Mouse (Mus musculus) gastrocnemius, adult 2 months (tissue): ENCODE measurements at regions not wholly inside any gene's neighbourhood (a gene's known extent, or its start where the extent isn't known, plus 50 kb on each side); places are given as distances from the start of the nearest gene placed in this dataset.

Experiments used
- DNase-seq: peaks from one replicate; pipeline ENCODE4 v3.0.0; 2022
- H3K27ac ChIP-seq: fragments of 200-600 bp; 2 replicates; pipeline ENCODE4 v1.8.1; 2022; ENCODE audit warnings: mild to moderate bottlenecking
- H3K4me3 ChIP-seq: fragments of 200-600 bp; 2 replicates; pipeline ENCODE4 v1.8.1; 2022; ENCODE audit warnings: mild to moderate bottlenecking, moderate library complexity
- CTCF ChIP-seq: fragments of 200-600 bp; IDR thresholded peaks from 2 replicates; pipeline ENCODE4 v1.8.1; 2022; ENCODE audit warnings: antibody characterized with exemption, mild to moderate bottlenecking, moderate library complexity
- intact Hi-C: fragments of 180-260 bp; cut with DNase I; formaldehyde crosslinking; loops from one replicate; pipeline ENCODE4 v1.15.1; 2025

- no peak overlapping the region for H3K27ac ChIP-seq
- intact Hi-C loops: no loop called here
- H3K4me3 ChIP-seq: no peak overlapping the region
- TF ChIP-seq CTCF: no peak
- DNase-seq: no peak
Observed at GRCm38 (mm10) chr13:84366017-84366416, 143.9 kb downstream of the Tmem161b start.

GRCm38 (mm10) chr13:84366839-84367238 is 144.7 kb downstream of the Tmem161b start:
- no peak for TF ChIP-seq CTCF
- Histone ChIP-seq H3K27ac (no peak overlapping the region), H3K4me3 (no peak overlapping the region)
- intact Hi-C loops: no loop called here
- DNase-seq: no peak

DNA sequence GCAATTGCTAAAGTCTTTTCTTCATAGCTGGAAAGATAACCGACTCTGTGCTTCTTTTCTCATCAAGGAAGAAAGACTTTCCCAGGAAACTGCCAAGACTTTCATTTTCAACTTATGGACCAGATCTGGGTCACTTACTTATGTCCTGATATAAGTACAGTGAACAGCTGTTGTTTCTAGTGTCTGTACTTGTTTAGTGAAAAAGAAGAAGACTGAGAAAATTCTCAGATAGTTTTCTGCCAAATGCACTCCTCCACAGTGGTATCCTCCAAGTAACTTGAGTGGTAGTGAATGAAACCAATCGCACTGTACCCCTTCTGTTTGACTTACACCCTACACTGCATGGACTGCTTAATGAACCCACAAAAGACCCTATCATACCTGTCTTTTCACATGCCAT is 146.1 kb downstream of the Tmem161b start:
- Histone ChIP-seq H3K4me3 (no peak overlapping the region), H3K27ac (no peak overlapping the region)
- intact Hi-C loops: no loop called here
- no peak for DNase-seq
- TF ChIP-seq CTCF: no peak

- TF ChIP-seq CTCF: no peak
- DNase-seq: no peak
- Histone ChIP-seq H3K4me3 (no peak overlapping the region), H3K27ac (no peak overlapping the region)
- intact Hi-C loops: no loop called here
Observed at GRCm38 (mm10) chr13:84374711-84375257, 152.7 kb downstream of the Tmem161b start.

DNA sequence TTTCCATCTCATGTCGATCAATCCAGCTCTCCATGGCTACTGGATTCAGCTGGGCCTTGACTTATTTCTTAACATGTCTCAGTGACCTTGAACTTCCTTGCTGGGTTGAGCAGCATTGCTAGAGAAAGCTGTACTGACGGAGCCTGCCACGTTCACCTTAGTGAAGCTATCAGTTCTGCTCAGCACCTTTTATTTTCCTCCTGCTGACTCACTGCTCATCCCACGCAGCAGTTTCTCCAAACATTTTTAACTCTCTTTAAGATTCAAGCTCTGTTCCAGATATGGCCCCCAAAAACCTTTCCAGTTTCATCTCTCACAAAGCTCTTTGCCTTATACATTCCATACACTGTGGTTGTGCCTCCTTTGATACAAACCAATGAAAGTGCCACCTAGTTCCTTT is 153.8 kb downstream of the Tmem161b start:
- Histone ChIP-seq H3K27ac (no peak overlapping the region), H3K4me3 (no peak overlapping the region)
- no peak for DNase-seq
- TF ChIP-seq CTCF: no peak
- intact Hi-C loops: no loop called here

- H3K4me3 ChIP-seq: no peak overlapping the region
- intact Hi-C loops: no loop called here
- no peak for DNase-seq
- no peak for TF ChIP-seq CTCF
- H3K27ac ChIP-seq: no peak overlapping the region
Observed at GRCm38 (mm10) chr13:84378553-84379332, 156.6 kb downstream of the Tmem161b start.

DNA sequence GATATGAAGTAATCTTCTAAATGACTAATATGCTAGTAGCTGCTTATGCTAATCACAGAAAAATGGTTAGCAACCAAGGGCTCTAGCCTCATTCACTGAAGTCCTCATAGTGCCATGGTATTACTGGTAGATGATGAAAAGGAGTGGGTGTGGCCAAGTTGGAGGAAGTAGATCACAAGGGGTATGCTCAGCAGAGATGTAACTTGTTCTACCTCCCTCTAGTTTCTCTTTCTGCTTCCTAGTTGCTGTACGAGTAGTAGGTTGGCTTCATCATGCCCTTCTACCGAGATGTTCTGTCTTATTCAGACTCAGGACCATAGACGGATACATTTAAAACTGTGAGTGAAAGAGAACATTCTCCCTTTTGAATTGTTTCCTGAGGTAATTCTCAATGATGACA is 169.5 kb downstream of the Tmem161b start:
- H3K27ac ChIP-seq: no peak overlapping the region
- intact Hi-C loops: no loop called here
- no peak for DNase-seq
- TF ChIP-seq CTCF: no peak
- no peak overlapping the region for H3K4me3 ChIP-seq

DNA sequence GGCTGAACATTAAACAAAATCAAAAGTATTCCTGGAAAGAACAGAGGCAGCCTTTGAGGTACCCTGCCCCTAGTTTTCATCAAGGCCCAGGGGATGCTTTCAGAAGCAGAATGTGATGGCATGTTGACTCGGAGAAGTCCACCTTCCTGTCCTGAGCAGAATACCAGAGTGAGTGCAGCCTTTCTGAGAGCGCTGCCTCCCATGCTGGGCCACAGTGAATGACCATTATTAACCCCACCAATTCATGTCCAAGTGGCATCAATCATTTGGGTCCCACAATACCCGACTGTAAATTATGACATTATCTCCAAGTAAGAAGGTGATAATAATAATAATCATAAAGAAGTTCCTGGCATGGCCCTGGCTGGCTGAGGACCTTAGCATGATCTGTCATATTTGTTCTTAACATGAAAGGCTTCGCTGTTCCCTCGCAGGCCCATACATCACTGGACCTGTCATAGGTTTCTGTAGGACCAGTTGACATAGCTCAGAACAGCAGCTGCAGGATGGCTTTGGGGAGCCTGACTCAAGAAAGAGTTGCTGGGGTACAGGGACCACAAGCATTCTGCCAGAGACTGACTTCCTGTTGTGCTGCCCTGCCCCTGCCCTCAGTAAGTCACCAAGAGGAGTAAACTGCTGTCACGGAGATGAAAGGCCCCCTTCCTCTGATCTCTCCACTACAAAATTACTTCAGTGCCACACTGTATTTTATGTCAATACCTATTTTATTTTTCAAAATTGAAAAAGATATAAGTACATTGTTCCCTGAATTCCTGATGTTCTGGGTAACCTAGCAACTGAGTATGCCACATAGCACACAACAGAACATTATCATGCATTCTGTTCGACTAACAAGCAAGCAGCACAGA is 176.6 kb downstream of the Tmem161b start:
- intact Hi-C loops: no loop called here
- Histone ChIP-seq H3K27ac (no peak overlapping the region), H3K4me3 (no peak overlapping the region)
- no peak for TF ChIP-seq CTCF
- DNase-seq: no peak

- Histone ChIP-seq H3K27ac (no peak overlapping the region), H3K4me3 (no peak overlapping the region)
- no peak for DNase-seq
- intact Hi-C loops: no loop called here
- TF ChIP-seq CTCF: no peak
Observed at GRCm38 (mm10) chr13:84399345-84400170, 177.5 kb downstream of the Tmem161b start.

DNA sequence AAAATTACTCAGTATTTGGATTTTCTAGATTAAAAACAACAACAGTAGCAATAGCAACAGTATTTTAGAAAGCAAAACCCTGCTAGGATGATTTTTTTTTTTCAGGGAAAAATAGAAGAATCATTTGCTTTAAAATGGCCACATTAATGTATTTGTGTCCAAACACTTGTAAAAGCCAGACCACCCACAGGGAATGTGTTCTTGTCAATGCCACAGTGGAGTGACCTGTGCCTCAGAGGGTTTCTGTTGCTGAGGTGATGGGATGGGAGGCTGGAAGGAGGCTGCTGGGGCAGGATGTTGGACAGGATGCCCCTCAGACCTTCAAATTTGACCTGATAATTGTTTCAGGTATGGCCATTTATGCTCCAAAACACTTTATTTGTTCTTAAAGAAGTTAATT is 178.9 kb downstream of the Tmem161b start:
- Histone ChIP-seq H3K27ac (no peak overlapping the region), H3K4me3 (no peak overlapping the region)
- DNase-seq: no peak
- intact Hi-C loops: no loop called here
- no peak for TF ChIP-seq CTCF

DNA sequence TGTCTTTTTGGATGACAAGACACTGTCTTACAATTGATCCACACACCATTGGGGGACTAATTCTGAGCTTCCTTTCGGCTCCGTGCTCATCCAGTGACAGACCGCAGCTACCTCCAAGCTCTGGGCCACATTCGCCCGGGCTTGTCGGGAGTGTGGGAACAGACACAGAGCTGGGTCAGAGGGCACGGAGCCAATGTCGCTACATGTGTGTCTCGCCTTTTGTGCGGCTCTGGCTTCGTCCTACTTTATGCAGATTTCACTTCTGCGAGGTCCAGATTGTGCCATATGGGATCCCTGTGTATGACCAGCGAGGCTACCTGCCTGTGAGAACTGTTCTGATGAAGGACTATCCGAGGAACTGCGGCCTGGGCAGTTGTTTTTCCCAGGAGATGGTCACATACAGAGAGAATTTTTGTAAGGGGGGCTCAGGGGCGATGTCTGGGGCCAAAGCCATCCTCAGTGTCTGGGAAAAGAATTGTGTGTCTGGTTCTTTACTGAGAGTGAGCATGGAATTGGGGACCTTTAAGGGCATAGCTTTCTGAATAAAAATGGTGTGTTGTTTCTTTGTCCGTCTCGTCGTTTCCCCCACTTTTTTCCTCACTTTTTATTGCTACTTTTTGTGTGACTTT is 182.6 kb downstream of the Tmem161b start:
- intact Hi-C loops: no loop called here
- Histone ChIP-seq H3K27ac (no peak overlapping the region), H3K4me3 (no peak overlapping the region)
- TF ChIP-seq CTCF: no peak
- no peak for DNase-seq

- intact Hi-C loops: no loop called here
- Histone ChIP-seq H3K4me3 (no peak overlapping the region), H3K27ac (no peak overlapping the region)
- no peak for TF ChIP-seq CTCF
- no peak for DNase-seq
Observed at GRCm38 (mm10) chr13:84434444-84434843, 212.3 kb downstream of the Tmem161b start.
